Mouse (Mus musculus): ENCODE results near the gene Agmo.

Gene Agmo

GRCm38 (mm10) chr12:37442486-37443013, 201.1 kb downstream of the Agmo start:
- no peak for DNase-seq

- no peak for DNase-seq
Observed at GRCm38 (mm10) chr12:37445255-37445654, 203.8 kb downstream of the Agmo start.

GRCm38 (mm10) chr12:37449597-37449996, 208.2 kb downstream of the Agmo start:
- DNase-seq: no peak

GRCm38 (mm10) chr12:37450366-37451156, 209.1 kb downstream of the Agmo start:
- peak; percentile 75 for DNase-seq

- DNase-seq: no peak
Observed at GRCm38 (mm10) chr12:37471631-37472030, 230.2 kb downstream of the Agmo start.

GRCm38 (mm10) chr12:37476849-37477248, 235.4 kb downstream of the Agmo start:
- DNase-seq: no peak

- peak; percentile 18 for DNase-seq
Observed at GRCm38 (mm10) chr12:37487991-37488390, 246.6 kb downstream of the Agmo start.

- peak; percentile 16 for DNase-seq
Observed at GRCm38 (mm10) chr12:37498871-37499270, 257.4 kb downstream of the Agmo start.

- DNase-seq: no peak
Observed at GRCm38 (mm10) chr12:37507406-37507805, 266.0 kb downstream of the Agmo start.

- DNase-seq: no peak
Observed at GRCm38 (mm10) chr12:37507826-37508225, 266.4 kb downstream of the Agmo start.

GRCm38 (mm10) chr12:37521772-37522171, 280.3 kb downstream of the Agmo start:
- no peak for DNase-seq

GRCm38 (mm10) chr12:37524662-37525061, 283.2 kb downstream of the Agmo start:
- DNase-seq: no peak

- no peak for DNase-seq
Observed at GRCm38 (mm10) chr12:37540994-37541393, 299.6 kb downstream of the Agmo start.

- DNase-seq: no peak
Observed at GRCm38 (mm10) chr12:37558284-37558683, 316.8 kb downstream of the Agmo start.

GRCm38 (mm10) chr12:37565882-37566596, 324.6 kb downstream of the Agmo start:
- no peak for DNase-seq

- DNase-seq: no peak
Observed at GRCm38 (mm10) chr12:37571922-37572321, 330.5 kb downstream of the Agmo start.

- no peak for DNase-seq
Observed at GRCm38 (mm10) chr12:37582777-37583176, 341.3 kb downstream of the Agmo start.

GRCm38 (mm10) chr12:37592853-37593252, 351.4 kb downstream of the Agmo start:
- no peak for DNase-seq

GRCm38 (mm10) chr12:37612837-37613236, 371.4 kb downstream of the Agmo start:
- DNase-seq: no peak

GRCm38 (mm10) chr12:37614769-37615168, 373.3 kb downstream of the Agmo start:
- DNase-seq: no peak

GRCm38 (mm10) chr12:37624078-37624477, 382.6 kb downstream of the Agmo start:
- DNase-seq: no peak

Data from lung, postnatal 14 days (tissue).